Mouse (Mus musculus) 3T3-L1 (cell line): ENCODE measurements at regions not wholly inside any gene's neighbourhood (a gene's known extent, or its start where the extent isn't known, plus 50 kb on each side); places are given as distances from the start of the nearest gene placed in this dataset.

Experiments
- DNase-seq: peaks from one replicate; pipeline ENCODE4 v3.0.0-alpha.2; 2015; ENCODE audit warnings: low read depth, low spot score

GRCm38 (mm10) chr10:21672171-21672570 lies 79.2 kb downstream of the 1700020N01Rik start:
- no peak for DNase-seq

GRCm38 (mm10) chr10:21672666-21673065 lies 79.7 kb downstream of the 1700020N01Rik start:
- no peak for DNase-seq

GRCm38 (mm10) chr10:21673831-21674230 lies 80.9 kb downstream of the 1700020N01Rik start:
- DNase-seq: no peak

GRCm38 (mm10) chr10:21675786-21676185 lies 82.8 kb downstream of the 1700020N01Rik start:
- DNase-seq: no peak

- no peak for DNase-seq
Observed at GRCm38 (mm10) chr10:21677911-21678310, 85.0 kb downstream of the 1700020N01Rik start.

GRCm38 (mm10) chr10:21678372-21678771 lies 85.4 kb downstream of the 1700020N01Rik start:
- no peak for DNase-seq

GRCm38 (mm10) chr10:21678811-21679451 lies 86.0 kb downstream of the 1700020N01Rik start:
- DNase-seq: no peak

- DNase-seq: no peak
Observed at GRCm38 (mm10) chr10:21680789-21681188, 87.8 kb downstream of the 1700020N01Rik start.

- no peak for DNase-seq
Observed at GRCm38 (mm10) chr10:21684286-21685013, 91.5 kb downstream of the 1700020N01Rik start.

GRCm38 (mm10) chr10:21685122-21685798 lies 92.3 kb downstream of the 1700020N01Rik start:
- peak; percentile 12 for DNase-seq

- DNase-seq: no peak
Observed at GRCm38 (mm10) chr10:21686060-21686459, 93.1 kb downstream of the 1700020N01Rik start.

GRCm38 (mm10) chr10:21687484-21687883 lies 94.5 kb downstream of the 1700020N01Rik start:
- no peak for DNase-seq

- DNase-seq: no peak
Observed at GRCm38 (mm10) chr10:21688513-21688912, 95.6 kb downstream of the 1700020N01Rik start.

GRCm38 (mm10) chr10:21689847-21690269 lies 96.9 kb downstream of the 1700020N01Rik start:
- no peak for DNase-seq

- peak; percentile 48 for DNase-seq
Observed at GRCm38 (mm10) chr10:21695185-21695584, 102.2 kb downstream of the 1700020N01Rik start.

- no peak for DNase-seq
Observed at GRCm38 (mm10) chr10:21696671-21697070, 103.7 kb downstream of the 1700020N01Rik start.

GRCm38 (mm10) chr10:21701580-21701979 lies 108.6 kb downstream of the 1700020N01Rik start:
- DNase-seq: no peak

GRCm38 (mm10) chr10:21702134-21702533 lies 109.2 kb downstream of the 1700020N01Rik start:
- DNase-seq: no peak

- DNase-seq: no peak
Observed at GRCm38 (mm10) chr10:21711866-21712265, 118.9 kb downstream of the 1700020N01Rik start.

- DNase-seq: no peak
Observed at GRCm38 (mm10) chr10:21712828-21713227, 119.9 kb downstream of the 1700020N01Rik start.

- DNase-seq: peak; percentile 59
Observed at GRCm38 (mm10) chr10:21715436-21715835, 122.5 kb downstream of the 1700020N01Rik start.

GRCm38 (mm10) chr10:21718189-21718588 lies 125.2 kb downstream of the 1700020N01Rik start:
- no peak for DNase-seq
